Mouse (Mus musculus): Measurements from ENCODE around the gene Slc47a2. TPM values are rescaled to one million over a fixed set of nuclear protein-coding genes. Genes with fewer than 3 reads are reported as not detected.

Slc47a2 gene
- polyA plus RNA-seq, 1 experiment from 2014 or later: not detected

GRCm38 (mm10) chr11:61353038-61353437, 10.4 kb upstream of the Slc47a2 start:
- 74% methylated on average over 2 of the region's 2 CpGs for WGBS

GRCm38 (mm10) chr11:61352138-61352651, 9.5 kb upstream of the Slc47a2 start:
- DNase-seq (ENCODE audit: low spot score) (no peak), ATAC-seq (ENCODE audit: low FRiP score) (no peak)
- no peaks in the 10 kb centered on the region for H3K36me3 ChIP-seq (ENCODE audit: control insufficient read depth, insufficient read depth, low read length)
- 70% methylated on average over 9 of the region's 9 CpGs for WGBS
- H3K27ac ChIP-seq (ENCODE audit: low read depth, low read length): no peak overlapping the region
- H3K9me3 ChIP-seq (ENCODE audit: control insufficient read depth, low read length): no peaks in the 10 kb centered on the region
- no peaks in the 10 kb centered on the region for H3K27me3 ChIP-seq (ENCODE audit: control insufficient read depth, insufficient read depth, low read length)
- H3K9ac ChIP-seq (ENCODE audit: low read depth, low read length): no peak overlapping the region
- H3K4me3 ChIP-seq (ENCODE audit: low read depth, low read length): no peak overlapping the region
- no peak overlapping the region for H3K4me2 ChIP-seq (replicated peaks; ENCODE audit: low read depth, low read length)
- H3K4me1 ChIP-seq (replicated peaks; ENCODE audit: control insufficient read depth, insufficient read depth, low read length): no peaks in the 10 kb centered on the region

More at GRCm38 (mm10) chr11:61353038-61353437, 10.4 kb upstream of the Slc47a2 start:
- ATAC-seq (ENCODE audit: low FRiP score): no peak
- no peak overlapping the region for H3K4me3 ChIP-seq (ENCODE audit: low read depth, low read length)
- no peak overlapping the region for H3K27ac ChIP-seq (ENCODE audit: low read depth, low read length)
- H3K9me3 ChIP-seq (ENCODE audit: control insufficient read depth, low read length): no peaks in the 10 kb centered on the region
- H3K4me2 ChIP-seq (replicated peaks; ENCODE audit: low read depth, low read length): no peak overlapping the region
- H3K36me3 ChIP-seq (ENCODE audit: control insufficient read depth, insufficient read depth, low read length): no peaks in the 10 kb centered on the region
- H3K27me3 ChIP-seq (ENCODE audit: control insufficient read depth, insufficient read depth, low read length): no peaks in the 10 kb centered on the region
- no peaks in the 10 kb centered on the region for H3K4me1 ChIP-seq (replicated peaks; ENCODE audit: control insufficient read depth, insufficient read depth, low read length)
- H3K9ac ChIP-seq (ENCODE audit: low read depth, low read length): no peak overlapping the region
- no peak for DNase-seq (ENCODE audit: low spot score)

GRCm38 (mm10) chr11:61349337-61349736, 6.7 kb upstream of the Slc47a2 start:
- WGBS: 19% methylated on average over 8 of the region's 8 CpGs
- Histone ChIP-seq H3K36me3 (ENCODE audit: control insufficient read depth, insufficient read depth, low read length) (no peaks in the 10 kb centered on the region), H3K9me3 (ENCODE audit: control insufficient read depth, low read length) (no peaks in the 10 kb centered on the region), H3K4me2 (replicated peaks; ENCODE audit: low read depth, low read length) (no peak overlapping the region), H3K27ac (ENCODE audit: low read depth, low read length) (no peak overlapping the region), H3K27me3 (ENCODE audit: control insufficient read depth, insufficient read depth, low read length) (no peaks in the 10 kb centered on the region), H3K4me1 (replicated peaks; ENCODE audit: control insufficient read depth, insufficient read depth, low read length) (no peaks in the 10 kb centered on the region), H3K4me3 (ENCODE audit: low read depth, low read length) (no peak overlapping the region), H3K9ac (ENCODE audit: low read depth, low read length) (no peak overlapping the region)
- ATAC-seq (ENCODE audit: low FRiP score): no peak
- DNase-seq (ENCODE audit: low spot score): peak; percentile 45

GRCm38 (mm10) chr11:61346133-61346532, 3.5 kb upstream of the Slc47a2 start:
- H3K4me2 ChIP-seq (replicated peaks; ENCODE audit: low read depth, low read length): no peak overlapping the region
- no peaks in the 10 kb centered on the region for H3K9me3 ChIP-seq (ENCODE audit: control insufficient read depth, low read length)
- DNase-seq (ENCODE audit: low spot score) (peak; percentile 14), ATAC-seq (ENCODE audit: low FRiP score) (no peak)
- 0 out of 2 replicates have a peak, but pooled peaks cover 3% of the 10 kb centered on the region for H3K4me1 ChIP-seq (replicated peaks; ENCODE audit: control insufficient read depth, insufficient read depth, low read length)
- H3K27me3 ChIP-seq (ENCODE audit: control insufficient read depth, insufficient read depth, low read length): peaks cover 19% of the 10 kb centered on the region
- H3K9ac ChIP-seq (ENCODE audit: low read depth, low read length): no peak overlapping the region
- H3K36me3 ChIP-seq (ENCODE audit: control insufficient read depth, insufficient read depth, low read length): no peaks in the 10 kb centered on the region
- H3K4me3 ChIP-seq (ENCODE audit: low read depth, low read length): no peak overlapping the region
- no peak overlapping the region for H3K27ac ChIP-seq (ENCODE audit: low read depth, low read length)
- 60% methylated on average over 8 of the region's 8 CpGs for WGBS

GRCm38 (mm10) chr11:61341971-61342370, 689 bp downstream of the Slc47a2 start:
- no peak overlapping the region for H3K9ac ChIP-seq (ENCODE audit: low read depth, low read length)
- no peak overlapping the region for H3K27ac ChIP-seq (ENCODE audit: low read depth, low read length)
- WGBS: 18% methylated on average over 10 of the region's 10 CpGs
- peaks cover 23% of the 10 kb centered on the region for H3K27me3 ChIP-seq (ENCODE audit: control insufficient read depth, insufficient read depth, low read length)
- ATAC-seq (ENCODE audit: low FRiP score) (no peak), DNase-seq (ENCODE audit: low spot score) (peak; percentile 44)
- no peaks in the 10 kb centered on the region for H3K9me3 ChIP-seq (ENCODE audit: control insufficient read depth, low read length)
- peak overlapping the region; percentile 25; the same call in 1 of the 2 replicates for H3K4me3 ChIP-seq (ENCODE audit: low read depth, low read length)
- peak overlapping the region; percentile 56 for H3K4me2 ChIP-seq (replicated peaks; ENCODE audit: low read depth, low read length)
- no peaks in the 10 kb centered on the region for H3K36me3 ChIP-seq (ENCODE audit: control insufficient read depth, insufficient read depth, low read length)
- H3K4me1 ChIP-seq (replicated peaks; ENCODE audit: control insufficient read depth, insufficient read depth, low read length): 0 out of 2 replicates have a peak, but pooled peaks cover 3% of the 10 kb centered on the region

- Histone ChIP-seq H3K9ac (ENCODE audit: low read depth, low read length) (no peak overlapping the region), H3K36me3 (ENCODE audit: control insufficient read depth, insufficient read depth, low read length) (no peaks in the 10 kb centered on the region), H3K27ac (ENCODE audit: low read depth, low read length) (no peak overlapping the region), H3K9me3 (ENCODE audit: control insufficient read depth, low read length) (no peaks in the 10 kb centered on the region), H3K4me1 (replicated peaks; ENCODE audit: control insufficient read depth, insufficient read depth, low read length) (0 out of 2 replicates have a peak, but pooled peaks cover 3% of the 10 kb centered on the region), H3K4me3 (ENCODE audit: low read depth, low read length) (no peak overlapping the region), H3K4me2 (replicated peaks; ENCODE audit: low read depth, low read length) (no peak overlapping the region), H3K27me3 (ENCODE audit: control insufficient read depth, insufficient read depth, low read length) (peaks cover 23% of the 10 kb centered on the region)
- ATAC-seq (ENCODE audit: low FRiP score) (no peak), DNase-seq (ENCODE audit: low spot score) (no peak)
- WGBS: 81% methylated on average over 4 of the region's 4 CpGs
Measured at GRCm38 (mm10) chr11:61341233-61341632, 1.4 kb downstream of the Slc47a2 start.

GRCm38 (mm10) chr11:61340374-61340773, 2.3 kb downstream of the Slc47a2 start:
- no peak for ATAC-seq (ENCODE audit: low FRiP score)

GRCm38 (mm10) chr11:61337586-61337985, 5.1 kb downstream of the Slc47a2 start:
- Histone ChIP-seq H3K36me3 (ENCODE audit: control insufficient read depth, insufficient read depth, low read length) (no peaks in the 10 kb centered on the region), H3K9me3 (ENCODE audit: control insufficient read depth, low read length) (no peaks in the 10 kb centered on the region), H3K4me1 (replicated peaks; ENCODE audit: control insufficient read depth, insufficient read depth, low read length) (0 out of 2 replicates have a peak, but pooled peaks cover 1% of the 10 kb centered on the region), H3K4me2 (replicated peaks; ENCODE audit: low read depth, low read length) (no peak overlapping the region), H3K9ac (ENCODE audit: low read depth, low read length) (no peak overlapping the region), H3K4me3 (ENCODE audit: low read depth, low read length) (no peak overlapping the region), H3K27me3 (ENCODE audit: control insufficient read depth, insufficient read depth, low read length) (peaks cover 16% of the 10 kb centered on the region), H3K27ac (ENCODE audit: low read depth, low read length) (no peak overlapping the region)
- no peak for ATAC-seq (ENCODE audit: low FRiP score)
- WGBS: 77% methylated on average over 10 of the region's 10 CpGs
- DNase-seq (ENCODE audit: low spot score): no peak

More at GRCm38 (mm10) chr11:61340374-61340773, 2.3 kb downstream of the Slc47a2 start:
- no peak for DNase-seq (ENCODE audit: low spot score)
- 89% methylated on average over 4 of the region's 4 CpGs for WGBS
- Histone ChIP-seq H3K27me3 (ENCODE audit: control insufficient read depth, insufficient read depth, low read length) (peaks cover 23% of the 10 kb centered on the region), H3K9me3 (ENCODE audit: control insufficient read depth, low read length) (no peaks in the 10 kb centered on the region), H3K27ac (ENCODE audit: low read depth, low read length) (no peak overlapping the region), H3K4me2 (replicated peaks; ENCODE audit: low read depth, low read length) (no peak overlapping the region), H3K36me3 (ENCODE audit: control insufficient read depth, insufficient read depth, low read length) (no peaks in the 10 kb centered on the region), H3K4me3 (ENCODE audit: low read depth, low read length) (no peak overlapping the region), H3K4me1 (replicated peaks; ENCODE audit: control insufficient read depth, insufficient read depth, low read length) (0 out of 2 replicates have a peak, but pooled peaks cover 3% of the 10 kb centered on the region), H3K9ac (ENCODE audit: low read depth, low read length) (no peak overlapping the region)

GRCm38 (mm10) chr11:61320904-61321687, 21.6 kb downstream of the Slc47a2 start:
- Histone ChIP-seq H3K9ac (ENCODE audit: low read depth, low read length) (no peak overlapping the region), H3K4me3 (ENCODE audit: low read depth, low read length) (no peak overlapping the region), H3K9me3 (ENCODE audit: control insufficient read depth, low read length) (no peaks in the 10 kb centered on the region), H3K27ac (ENCODE audit: low read depth, low read length) (no peak overlapping the region), H3K4me1 (replicated peaks; ENCODE audit: control insufficient read depth, insufficient read depth, low read length) (no peaks in the 10 kb centered on the region), H3K27me3 (ENCODE audit: control insufficient read depth, insufficient read depth, low read length) (no peaks in the 10 kb centered on the region), H3K4me2 (replicated peaks; ENCODE audit: low read depth, low read length) (no peak overlapping the region), H3K36me3 (ENCODE audit: control insufficient read depth, insufficient read depth, low read length) (no peaks in the 10 kb centered on the region)
- 82% methylated on average over 10 of the region's 10 CpGs for WGBS
- DNase-seq (ENCODE audit: low spot score) (no peak), ATAC-seq (ENCODE audit: low FRiP score) (no peak)

Measured in hindbrain, embryonic 11.5 days (tissue).